Mouse (Mus musculus): Measurements from ENCODE around the gene Map4k1. TPM values are rescaled to one million over a fixed set of nuclear protein-coding genes. Genes with fewer than 3 reads are reported as not detected.
A peak's percentile ranks its signal among the peaks of the same experiment; 100 is the strongest.

The Map4k1 gene
- polyA plus RNA-seq, 1 experiment = 11.7 TPM

DNA sequence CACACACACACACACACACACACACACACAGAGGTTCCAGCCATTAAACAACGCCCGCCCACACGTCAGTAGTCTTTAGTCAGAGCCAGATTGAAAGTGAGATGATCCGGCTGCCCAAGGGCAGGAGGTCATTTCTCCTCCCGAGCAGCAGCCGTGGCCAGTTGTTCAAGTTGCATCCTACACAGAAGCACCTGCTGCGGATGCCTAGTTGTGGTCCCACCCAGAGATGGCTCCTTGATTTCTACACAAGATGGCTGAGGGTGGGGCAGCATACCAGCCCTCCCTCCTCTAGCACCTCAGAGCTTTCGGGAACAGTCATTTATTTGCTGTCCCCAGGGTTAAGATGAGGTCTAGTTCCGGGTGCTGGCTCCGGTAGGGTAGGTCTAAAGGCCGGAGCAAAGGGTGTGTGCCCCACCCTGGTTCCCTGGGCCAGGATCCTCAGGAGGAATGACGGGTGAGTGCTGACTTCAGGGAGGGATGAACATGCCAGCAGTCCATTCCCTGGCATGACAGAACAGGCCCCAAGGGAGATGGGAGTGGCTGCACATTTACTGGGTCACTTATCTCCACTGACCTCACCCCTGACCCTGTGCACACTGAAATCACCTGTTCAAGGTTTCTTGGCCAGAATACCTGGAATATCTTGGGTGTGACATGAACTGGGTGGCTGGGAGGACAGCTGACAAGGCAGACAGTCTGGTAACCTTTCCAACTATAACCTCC, 12.0 kb upstream of the Map4k1 start:
- peaks cover 51% of the 10 kb centered on the region for H3K36me3 ChIP-seq (ENCODE audit: control insufficient read depth)
- H3K4me1 ChIP-seq (ENCODE audit: control insufficient read depth) = peaks cover 36% of the 10 kb centered on the region
- H3K9me3 ChIP-seq (ENCODE audit: control insufficient read depth, low read length) = no peaks in the 10 kb centered on the region
- H3K27me3 ChIP-seq (ENCODE audit: control insufficient read depth) = no peaks in the 10 kb centered on the region
- no peak for TF ChIP-seq GATA1 (IDR thresholded peaks at IDR 0.05; ENCODE audit: low read length)
- TF ChIP-seq TAL1 (IDR thresholded peaks at IDR 0.05; ENCODE audit: low read length) = no peak
- H3K4me3 ChIP-seq (replicated peaks) = no peak overlapping the region

DNA sequence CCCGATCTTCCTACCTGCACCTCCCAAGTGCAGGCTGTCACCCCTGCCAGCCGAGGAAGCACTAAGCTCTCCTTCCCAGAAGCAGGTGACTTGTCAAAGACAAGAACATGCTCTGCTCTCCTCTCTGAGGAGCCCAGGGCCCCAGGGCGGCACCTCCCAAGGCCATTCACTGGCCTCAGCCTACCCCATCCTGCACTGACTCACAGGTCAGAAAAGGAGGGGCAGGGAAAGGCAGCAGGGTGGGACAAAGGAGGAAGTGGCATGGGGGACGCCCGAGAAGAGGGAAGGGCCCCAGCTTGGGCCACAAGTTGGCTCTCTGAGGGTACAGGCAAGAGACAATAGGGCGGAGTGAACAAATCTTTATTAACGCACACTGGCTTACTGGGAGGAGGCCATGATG, 10.8 kb upstream of the Map4k1 start:
- H3K36me3 ChIP-seq (ENCODE audit: control insufficient read depth) = peaks cover 59% of the 10 kb centered on the region

DNA sequence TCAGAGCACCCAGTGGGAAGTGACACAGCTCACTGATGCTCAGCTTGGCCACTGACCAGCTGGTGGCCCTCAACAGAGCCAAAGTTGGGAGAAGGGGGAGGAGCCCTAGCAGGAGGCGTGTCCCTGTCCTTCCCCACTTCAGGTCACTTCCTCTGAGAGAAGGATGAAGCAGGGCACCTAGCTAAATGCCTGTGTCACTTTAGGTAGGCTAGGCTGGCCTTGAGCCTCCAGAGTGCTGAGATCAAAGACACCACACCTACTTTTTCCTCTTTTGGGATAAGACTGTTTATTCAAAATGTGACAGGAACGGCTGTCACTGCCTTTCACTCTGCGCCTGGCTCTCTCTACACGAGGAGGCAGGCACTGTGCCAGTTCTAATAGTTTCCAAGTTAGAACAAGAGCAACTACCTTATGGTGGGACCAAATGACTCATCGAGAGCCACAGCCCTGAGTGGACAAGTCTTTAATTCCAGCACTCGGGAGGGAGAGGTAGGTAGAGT, 10.0 kb upstream of the Map4k1 start:
- Histone ChIP-seq H3K27me3 (ENCODE audit: control insufficient read depth) (no peaks in the 10 kb centered on the region), H3K4me1 (ENCODE audit: control insufficient read depth) (peaks cover 38% of the 10 kb centered on the region), H3K9me3 (ENCODE audit: control insufficient read depth, low read length) (no peaks in the 10 kb centered on the region), H3K36me3 (ENCODE audit: control insufficient read depth) (peaks cover 67% of the 10 kb centered on the region), H3K4me3 (replicated peaks) (no peak overlapping the region)
- TF ChIP-seq TAL1 (IDR thresholded peaks at IDR 0.05; ENCODE audit: low read length) (no peak), GATA1 (IDR thresholded peaks at IDR 0.05; ENCODE audit: low read length) (no peak)

More for the DNA sequence above, 10.8 kb upstream of the Map4k1 start:
- TF ChIP-seq GATA1 (IDR thresholded peaks at IDR 0.05; ENCODE audit: low read length) = no peak
- TF ChIP-seq TAL1 (IDR thresholded peaks at IDR 0.05; ENCODE audit: low read length) = no peak
- Histone ChIP-seq H3K9me3 (ENCODE audit: control insufficient read depth, low read length) (no peaks in the 10 kb centered on the region), H3K4me3 (replicated peaks) (no peak overlapping the region), H3K4me1 (ENCODE audit: control insufficient read depth) (peaks cover 35% of the 10 kb centered on the region), H3K27me3 (ENCODE audit: control insufficient read depth) (no peaks in the 10 kb centered on the region)

DNA sequence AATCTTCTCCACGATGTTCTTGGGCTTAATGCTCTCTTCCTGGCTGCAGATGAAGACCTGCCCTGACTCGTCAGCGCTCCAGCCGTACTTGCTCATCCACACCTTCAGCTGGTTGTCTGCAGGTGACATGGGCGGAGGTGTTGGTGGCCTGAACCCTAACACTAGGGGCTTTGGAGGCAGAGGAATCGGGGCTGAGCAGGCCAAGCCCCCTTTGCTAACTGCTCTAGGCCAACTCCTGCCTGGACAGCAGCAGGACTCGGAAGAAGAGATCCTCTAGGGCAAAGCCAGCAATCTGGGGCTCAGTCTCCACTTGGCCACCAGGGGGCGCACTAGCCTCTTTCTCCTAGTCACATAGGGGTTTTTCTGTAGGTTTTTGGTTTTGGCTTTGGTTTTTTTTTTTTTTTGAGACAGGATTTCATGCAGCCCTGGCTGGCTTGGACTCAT, 9.3 kb upstream of the Map4k1 start:
- H3K9me3 ChIP-seq (ENCODE audit: control insufficient read depth, low read length) = no peaks in the 10 kb centered on the region
- no peak for TF ChIP-seq TAL1 (IDR thresholded peaks at IDR 0.05; ENCODE audit: low read length)
- no peak for TF ChIP-seq GATA1 (IDR thresholded peaks at IDR 0.05; ENCODE audit: low read length)
- no peak overlapping the region for H3K4me3 ChIP-seq (replicated peaks)
- H3K27me3 ChIP-seq (ENCODE audit: control insufficient read depth) = no peaks in the 10 kb centered on the region
- peaks cover 39% of the 10 kb centered on the region for H3K4me1 ChIP-seq (ENCODE audit: control insufficient read depth)
- H3K36me3 ChIP-seq (ENCODE audit: control insufficient read depth) = peaks cover 74% of the 10 kb centered on the region

DNA sequence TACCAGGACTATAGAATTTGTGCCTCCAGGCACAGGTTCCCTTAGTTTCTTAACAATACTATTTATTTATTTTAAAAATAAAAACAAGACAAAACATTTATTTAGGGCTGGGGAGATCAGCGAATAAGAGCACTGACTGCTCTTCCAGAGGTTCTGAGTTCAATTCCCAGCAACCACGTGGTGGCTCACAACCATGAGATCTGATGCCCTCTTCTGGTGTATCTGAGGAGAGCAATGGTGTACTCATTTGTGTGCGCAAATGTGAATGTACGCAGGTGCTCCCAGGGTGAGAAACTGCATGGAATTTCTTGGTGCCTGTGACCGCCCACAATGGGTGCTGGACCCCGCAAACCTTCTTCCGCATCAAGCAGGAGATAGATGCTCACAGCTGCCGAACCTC, 8.8 kb upstream of the Map4k1 start:
- TF ChIP-seq GATA1 (IDR thresholded peaks at IDR 0.05; ENCODE audit: low read length) = no peak
- TF ChIP-seq TAL1 (IDR thresholded peaks at IDR 0.05; ENCODE audit: low read length) = no peak
- peaks cover 79% of the 10 kb centered on the region for H3K36me3 ChIP-seq (ENCODE audit: control insufficient read depth)
- H3K4me1 ChIP-seq (ENCODE audit: control insufficient read depth) = peaks cover 42% of the 10 kb centered on the region
- no peaks in the 10 kb centered on the region for H3K27me3 ChIP-seq (ENCODE audit: control insufficient read depth)
- H3K9me3 ChIP-seq (ENCODE audit: control insufficient read depth, low read length) = no peaks in the 10 kb centered on the region
- H3K4me3 ChIP-seq (replicated peaks) = no peak overlapping the region

DNA sequence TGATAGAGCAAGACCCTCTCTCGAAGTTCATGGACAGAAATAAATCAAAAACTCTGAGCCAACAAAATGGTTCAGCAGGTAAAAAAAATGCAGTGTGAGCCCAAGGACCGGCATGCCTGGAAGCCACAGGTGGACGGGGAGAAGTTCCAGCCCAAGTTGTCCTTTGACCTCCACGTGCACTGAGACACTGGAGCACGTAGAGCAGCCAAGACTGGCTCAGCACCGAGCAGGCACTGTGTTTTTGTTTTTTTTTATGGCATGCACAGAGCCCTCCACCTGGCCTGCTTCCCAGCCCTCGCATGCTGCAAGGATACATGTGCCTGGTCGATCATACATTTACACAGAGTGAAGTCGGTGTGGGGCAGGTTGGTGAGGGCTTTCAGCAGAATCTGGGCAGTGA, 4.3 kb upstream of the Map4k1 start:
- Histone ChIP-seq H3K4me1 (ENCODE audit: control insufficient read depth) (peaks cover 34% of the 10 kb centered on the region), H3K36me3 (ENCODE audit: control insufficient read depth) (peaks cover 70% of the 10 kb centered on the region), H3K27me3 (ENCODE audit: control insufficient read depth) (no peaks in the 10 kb centered on the region), H3K4me3 (replicated peaks) (no peak overlapping the region), H3K9me3 (ENCODE audit: control insufficient read depth, low read length) (no peaks in the 10 kb centered on the region)
- no peak for TF ChIP-seq GATA1 (IDR thresholded peaks at IDR 0.05; ENCODE audit: low read length)
- no peak for TF ChIP-seq TAL1 (IDR thresholded peaks at IDR 0.05; ENCODE audit: low read length)

DNA sequence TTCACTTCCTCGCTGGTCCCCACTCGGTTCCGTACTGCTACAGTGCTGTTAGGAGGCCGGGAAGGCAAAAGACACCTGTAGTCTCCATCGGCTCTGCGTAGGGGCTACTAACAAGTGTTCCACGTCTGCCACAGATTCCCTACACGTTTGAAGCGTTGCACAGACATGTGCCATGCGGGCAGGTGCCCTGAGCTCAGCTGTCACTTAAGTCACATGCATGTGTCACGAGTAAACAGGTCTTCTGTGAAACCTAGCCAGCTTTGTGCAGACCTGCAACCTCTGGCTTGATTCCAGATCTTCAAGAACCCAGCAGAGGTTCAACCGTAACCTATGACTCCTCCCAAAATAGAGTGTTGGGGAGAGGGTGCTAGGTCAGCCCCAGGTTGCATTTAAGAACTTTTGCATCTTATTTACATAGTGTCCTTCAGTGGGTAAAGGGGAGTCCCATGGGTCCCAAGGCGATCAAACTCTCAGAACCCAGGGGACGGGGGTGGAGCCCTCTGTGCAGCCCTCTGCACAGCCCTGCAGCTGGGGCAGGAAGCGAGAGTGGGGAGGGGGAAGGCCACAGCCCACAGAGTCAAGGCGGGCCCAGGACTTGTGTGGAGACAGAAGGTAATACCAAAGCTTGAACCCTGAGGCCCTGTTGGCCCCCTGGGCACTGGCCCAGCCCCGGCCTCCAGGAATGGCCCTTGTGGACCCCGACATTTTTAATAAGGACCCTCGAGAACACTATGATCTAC, 594 bp downstream of the Map4k1 start:
- H3K4me3 ChIP-seq (replicated peaks) = peak overlapping the region; percentile 92
- H3K36me3 ChIP-seq (ENCODE audit: control insufficient read depth) = peaks cover 28% of the 10 kb centered on the region
- no peak for TF ChIP-seq TAL1 (IDR thresholded peaks at IDR 0.05; ENCODE audit: low read length)
- no peak for TF ChIP-seq GATA1 (IDR thresholded peaks at IDR 0.05; ENCODE audit: low read length)
- no peaks in the 10 kb centered on the region for H3K9me3 ChIP-seq (ENCODE audit: control insufficient read depth, low read length)
- no peaks in the 10 kb centered on the region for H3K27me3 ChIP-seq (ENCODE audit: control insufficient read depth)
- H3K4me1 ChIP-seq (ENCODE audit: control insufficient read depth) = peaks cover 44% of the 10 kb centered on the region

DNA sequence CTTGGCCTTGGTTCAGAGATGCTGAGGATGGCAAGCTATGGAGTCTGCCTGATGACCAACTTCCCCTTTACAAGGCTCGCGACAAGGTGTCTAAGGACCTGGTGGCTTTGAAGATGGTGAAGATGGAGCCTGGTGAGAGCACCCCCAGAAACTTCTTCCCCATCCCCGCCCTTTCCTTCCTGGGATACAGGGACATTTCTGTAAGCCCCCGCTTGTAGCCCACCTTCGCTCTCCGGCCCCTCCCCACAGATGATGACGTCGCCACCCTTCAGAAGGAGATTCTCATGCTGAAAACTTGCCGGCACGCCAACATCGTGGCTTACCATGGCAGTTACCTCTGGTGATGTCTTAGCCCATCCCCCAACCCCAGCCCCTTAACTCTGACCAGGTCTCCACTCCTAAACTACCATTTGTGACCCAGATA, 1.3 kb downstream of the Map4k1 start:
- H3K36me3 ChIP-seq (ENCODE audit: control insufficient read depth) = peaks cover 21% of the 10 kb centered on the region
- no peaks in the 10 kb centered on the region for H3K9me3 ChIP-seq (ENCODE audit: control insufficient read depth, low read length)
- H3K4me3 ChIP-seq (replicated peaks) = peak overlapping the region; percentile 92
- TF ChIP-seq GATA1 (IDR thresholded peaks at IDR 0.05; ENCODE audit: low read length) (no peak), TAL1 (IDR thresholded peaks at IDR 0.05; ENCODE audit: low read length) (no peak)
- H3K27me3 ChIP-seq (ENCODE audit: control insufficient read depth) = no peaks in the 10 kb centered on the region
- H3K4me1 ChIP-seq (ENCODE audit: control insufficient read depth) = peaks cover 42% of the 10 kb centered on the region

DNA sequence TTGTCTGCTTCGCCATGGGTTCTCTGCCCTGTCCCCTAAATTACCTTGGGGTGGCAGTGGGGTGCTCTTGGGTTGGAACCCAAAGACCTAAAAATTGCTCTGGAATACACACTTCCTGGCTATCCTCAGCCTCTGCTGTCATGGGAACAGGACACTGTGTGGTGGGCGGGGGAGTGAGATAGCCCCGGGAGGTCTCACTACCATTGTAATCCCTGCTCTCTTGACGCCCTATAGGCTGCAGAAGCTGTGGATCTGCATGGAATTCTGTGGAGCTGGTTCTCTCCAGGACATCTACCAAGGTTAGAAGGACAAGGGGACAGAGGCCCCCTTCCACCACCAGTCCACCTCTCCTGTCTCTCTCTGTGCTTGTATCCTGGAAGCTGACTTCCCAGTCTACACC, 2.0 kb downstream of the Map4k1 start:
- TF ChIP-seq TAL1 (IDR thresholded peaks at IDR 0.05; ENCODE audit: low read length) (no peak), GATA1 (IDR thresholded peaks at IDR 0.05; ENCODE audit: low read length) (no peak)
- Histone ChIP-seq H3K36me3 (ENCODE audit: control insufficient read depth) (peaks cover 14% of the 10 kb centered on the region), H3K4me3 (replicated peaks) (peak overlapping the region; percentile 92), H3K27me3 (ENCODE audit: control insufficient read depth) (no peaks in the 10 kb centered on the region), H3K4me1 (ENCODE audit: control insufficient read depth) (peaks cover 42% of the 10 kb centered on the region), H3K9me3 (ENCODE audit: control insufficient read depth, low read length) (no peaks in the 10 kb centered on the region)
